Mouse (Mus musculus) neural tube, embryonic 13.5 days (tissue): ENCODE results near the gene Sinhcaf. TPM values are rescaled to one million over a fixed set of nuclear protein-coding genes. Genes with fewer than 3 reads are reported as not detected.
"Not testable (repeated sequence)": the region's sequence is repeated elsewhere in the genome, so short reads cannot be mapped to it uniquely, and the experiment has no call there.

Source experiments
- ATAC-seq: fragments of 200-750 bp; cut with Nextera tagmentation; 2 replicates; pipeline ENCODE4 v1.8.0; 2017; ENCODE audit warnings: low read depth, mild to moderate bottlenecking, moderate TSS enrichment, moderate library complexity
- H3K27ac ChIP-seq: fragments of 300-500 bp; sonication (generic); replicated peaks from 2 replicates; pipeline ENCODE4 v1.5.1; 2015; ENCODE audit warnings: moderate library complexity, mild to moderate bottlenecking, inconsistent platforms
- H3K27me3 ChIP-seq: fragments of 300-500 bp; sonication (generic); 2 replicates; pipeline ENCODE4 v1.6.1; 2015; ENCODE audit warnings: mild to moderate bottlenecking, inconsistent platforms
- H3K36me3 ChIP-seq: fragments of 300-500 bp; sonication (generic); 2 replicates; pipeline ENCODE4 v1.6.1; 2015; ENCODE audit warnings: mild to moderate bottlenecking, inconsistent platforms
- H3K4me1 ChIP-seq: fragments of 300-500 bp; sonication (generic); replicated peaks from 2 replicates; pipeline ENCODE4 v1.6.1; 2015; ENCODE audit warnings: inconsistent platforms
- H3K4me2 ChIP-seq: fragments of 300-500 bp; sonication (generic); 2 replicates; pipeline ENCODE4 v1.6.1; 2015; ENCODE audit warnings: inconsistent platforms, mild to moderate bottlenecking, moderate library complexity
- H3K4me3 ChIP-seq: fragments of 300-500 bp; sonication (generic); 2 replicates; pipeline ENCODE4 v1.5.1; 2015; ENCODE audit warnings: mild to moderate bottlenecking, inconsistent platforms
- H3K9ac ChIP-seq: fragments of 300-500 bp; sonication (generic); 2 replicates; pipeline ENCODE4 v1.6.1; 2015; ENCODE audit warnings: moderate library complexity, mild to moderate bottlenecking, inconsistent platforms
- H3K9me3 ChIP-seq: fragments of 300-500 bp; sonication (generic); 2 replicates; pipeline ENCODE4 v1.6.1; 2016; ENCODE audit warnings: inconsistent platforms
- WGBS: fragments of 180-500 bp; shearing (Covaris S2); methylation state at CpG from one replicate; pipeline ENCODE4 v1.1.7; 2015; 5-methylcytosine and 5-hydroxymethylcytosine counted together
- polyA plus RNA-seq: library from polyadenylated mRNA; unstranded; fragments of >200 nt; fragmentation: Nextera tagmentation; extraction: Ambion mirVana; gene quantifications from 2 replicates; pipeline ENCODE4 v1.2.1, GENCODE M21; 2015

Gene Sinhcaf
- 86.2 and 102 TPM in 2 replicates for polyA plus RNA-seq

GRCm38 (mm10) chr6:148946409-148946742, at the start of gene Sinhcaf:
Sinhcaf (minus strand) TSS chr6:148946467.
- ATAC-seq = peak; percentile 78
- 0% methylated on average over 47 of the region's 47 CpGs for WGBS
- peak within 1 kb of the TSS; percentile 89 for H3K27ac ChIP-seq
- peak within 1 kb of the TSS; percentile 91 for H3K9ac ChIP-seq
- H3K9me3 ChIP-seq = no peaks in the 10 kb centered on the region
- peak within 1 kb of the TSS; percentile 82 for H3K4me3 ChIP-seq
- H3K36me3 ChIP-seq = no peaks in the 10 kb centered on the region
- peak within 1 kb of the TSS; percentile 70 for H3K4me2 ChIP-seq
- peaks cover 28% of the 10 kb centered on the region for H3K4me1 ChIP-seq
- no peaks in the 10 kb centered on the region for H3K27me3 ChIP-seq

GRCm38 (mm10) chr6:148994327-148994999, 48.2 kb upstream of the Sinhcaf start:
- ATAC-seq = peak; percentile 36; the same call in 1 of the 2 replicates
- H3K36me3 ChIP-seq = peaks cover 42% of the 10 kb centered on the region
- no peak overlapping the region for H3K27ac ChIP-seq
- H3K4me1 ChIP-seq = peaks cover 6% of the 10 kb centered on the region; the same call in 1 of the 2 replicates
- H3K4me2 ChIP-seq = no peak overlapping the region
- no peaks in the 10 kb centered on the region for H3K9me3 ChIP-seq
- no peaks in the 10 kb centered on the region for H3K27me3 ChIP-seq
- WGBS = 35% methylated on average over 5 of the region's 5 CpGs
- H3K9ac ChIP-seq = no peak overlapping the region
- no peak overlapping the region for H3K4me3 ChIP-seq

- no peak overlapping the region for H3K27ac ChIP-seq
- H3K27me3 ChIP-seq = no peaks in the 10 kb centered on the region
- peaks cover 45% of the 10 kb centered on the region for H3K36me3 ChIP-seq
- WGBS = 17% methylated on average over 9 of the region's 9 CpGs
- H3K9ac ChIP-seq = no peak overlapping the region
- no peak for ATAC-seq
- H3K4me1 ChIP-seq = peaks cover 6% of the 10 kb centered on the region; the same call in 1 of the 2 replicates
- H3K4me3 ChIP-seq = no peak overlapping the region
- H3K9me3 ChIP-seq = no peaks in the 10 kb centered on the region
- no peak overlapping the region for H3K4me2 ChIP-seq
Observed at GRCm38 (mm10) chr6:148993117-148994077, 47.1 kb upstream of the Sinhcaf start.

- H3K4me2 ChIP-seq = no peak overlapping the region
- no peaks in the 10 kb centered on the region for H3K9me3 ChIP-seq
- H3K27ac ChIP-seq = no peak overlapping the region
- peaks cover 6% of the 10 kb centered on the region; the same call in 1 of the 2 replicates for H3K4me1 ChIP-seq
- peaks cover 36% of the 10 kb centered on the region for H3K36me3 ChIP-seq
- no peak overlapping the region for H3K9ac ChIP-seq
- no peak for ATAC-seq
- H3K4me3 ChIP-seq = no peak overlapping the region
- WGBS = 20% methylated on average over 4 of the region's 4 CpGs
- no peaks in the 10 kb centered on the region for H3K27me3 ChIP-seq
Observed at GRCm38 (mm10) chr6:148992373-148993116, 46.3 kb upstream of the Sinhcaf start.

- H3K9me3 ChIP-seq = no peaks in the 10 kb centered on the region
- ATAC-seq = no peak
- H3K27ac ChIP-seq = no peak overlapping the region
- no peaks in the 10 kb centered on the region for H3K27me3 ChIP-seq
- no peak overlapping the region for H3K9ac ChIP-seq
- H3K4me1 ChIP-seq = peaks cover 6% of the 10 kb centered on the region; the same call in 1 of the 2 replicates
- no peak overlapping the region for H3K4me2 ChIP-seq
- H3K36me3 ChIP-seq = peaks cover 29% of the 10 kb centered on the region
- H3K4me3 ChIP-seq = no peak overlapping the region
- 22% methylated on average over 6 of the region's 6 CpGs for WGBS
Observed at GRCm38 (mm10) chr6:148991660-148992372, 45.5 kb upstream of the Sinhcaf start.

- 87% methylated on average over 3 of the region's 3 CpGs for WGBS
- H3K4me3 ChIP-seq, H3K9me3 ChIP-seq, H3K4me1 ChIP-seq, ATAC-seq, H3K4me2 ChIP-seq, H3K27me3 ChIP-seq, H3K27ac ChIP-seq, H3K9ac ChIP-seq: not testable (repeated sequence)
- peaks cover 19% of the 10 kb centered on the region for H3K36me3 ChIP-seq
Observed at GRCm38 (mm10) chr6:148989792-148990491, 43.7 kb upstream of the Sinhcaf start.

GRCm38 (mm10) chr6:148986003-148986402, 39.7 kb upstream of the Sinhcaf start:
- H3K4me3 ChIP-seq = no peak overlapping the region
- no peak overlapping the region for H3K4me2 ChIP-seq
- H3K36me3 ChIP-seq = peaks cover 8% of the 10 kb centered on the region; the same call in 1 of the 2 replicates
- no peaks in the 10 kb centered on the region for H3K4me1 ChIP-seq
- H3K9ac ChIP-seq = no peak overlapping the region
- no peaks in the 10 kb centered on the region for H3K27me3 ChIP-seq
- no peaks in the 10 kb centered on the region for H3K9me3 ChIP-seq
- ATAC-seq = no peak
- no peak overlapping the region for H3K27ac ChIP-seq
- 85% methylated on average over 4 of the region's 4 CpGs for WGBS

GRCm38 (mm10) chr6:148980495-148980894, 34.2 kb upstream of the Sinhcaf start:
- Histone ChIP-seq H3K9me3 (no peaks in the 10 kb centered on the region), H3K27me3 (no peaks in the 10 kb centered on the region), H3K27ac (no peak overlapping the region), H3K4me2 (no peak overlapping the region), H3K4me1 (no peaks in the 10 kb centered on the region), H3K4me3 (no peak overlapping the region), H3K36me3 (no peaks in the 10 kb centered on the region), H3K9ac (no peak overlapping the region)
- no peak for ATAC-seq
- 76% methylated on average over 3 of the region's 3 CpGs for WGBS

GRCm38 (mm10) chr6:148975096-148975495, 28.8 kb upstream of the Sinhcaf start:
- H3K4me1 ChIP-seq = no peaks in the 10 kb centered on the region; the same call in 1 of the 2 replicates
- H3K27ac ChIP-seq = no peak overlapping the region
- WGBS = 92% methylated on average over 3 of the region's 3 CpGs
- no peak overlapping the region for H3K9ac ChIP-seq
- H3K36me3 ChIP-seq = no peaks in the 10 kb centered on the region
- H3K4me3 ChIP-seq = no peak overlapping the region
- H3K4me2 ChIP-seq = no peak overlapping the region
- H3K27me3 ChIP-seq = no peaks in the 10 kb centered on the region
- H3K9me3 ChIP-seq = no peaks in the 10 kb centered on the region
- ATAC-seq = no peak

- H3K27ac ChIP-seq = no peak overlapping the region
- no peaks in the 10 kb centered on the region for H3K36me3 ChIP-seq
- no peaks in the 10 kb centered on the region; the same call in 1 of the 2 replicates for H3K4me1 ChIP-seq
- ATAC-seq = no peak
- no peak overlapping the region for H3K4me3 ChIP-seq
- no peaks in the 10 kb centered on the region for H3K27me3 ChIP-seq
- H3K9ac ChIP-seq = no peak overlapping the region
- 81% methylated on average over 2 of the region's 2 CpGs for WGBS
- no peak overlapping the region for H3K4me2 ChIP-seq
- no peaks in the 10 kb centered on the region for H3K9me3 ChIP-seq
Observed at GRCm38 (mm10) chr6:148972891-148973290, 26.6 kb upstream of the Sinhcaf start.
